Mouse (Mus musculus): ENCODE results near the gene Fbxo9.
"Not testable (repeated sequence)": the region's sequence is repeated elsewhere in the genome, so short reads cannot be mapped to it uniquely, and the experiment has no call there.

Gene Fbxo9

GRCm38 (mm10) chr9:78108796-78109239 lies at the start of gene Fbxo9, which contains the start of gene Ick:
Fbxo9 (minus strand) TSS chr9:78109065.
Ick (plus strand) TSS chr9:78109192.
- peak; percentile 82 to 88 for DNase-seq (ENCODE audit: low spot score in 2 of 2)

DNA sequence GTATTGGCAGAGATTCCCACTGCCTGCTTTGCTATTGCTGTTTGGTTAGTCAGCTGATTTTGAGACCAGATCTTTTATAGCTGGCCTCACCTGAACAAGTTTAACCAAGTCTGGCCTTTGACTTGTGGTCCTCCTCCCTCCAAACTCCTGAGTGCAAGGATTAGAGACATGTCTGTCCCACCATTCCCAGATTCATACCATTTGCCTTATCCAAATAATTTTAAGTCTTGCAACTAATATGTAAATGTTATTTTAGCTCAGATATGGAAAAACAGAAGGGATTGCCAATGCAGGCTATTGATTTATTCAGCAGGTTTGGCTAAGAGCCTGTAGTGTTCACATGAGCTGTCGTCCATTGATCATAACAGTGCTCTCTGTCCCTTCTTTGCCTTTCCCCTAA lies 48.4 kb upstream of the Fbxo9 start:
- no peak for DNase-seq (ENCODE audit: low spot score in 2 of 2)

DNA sequence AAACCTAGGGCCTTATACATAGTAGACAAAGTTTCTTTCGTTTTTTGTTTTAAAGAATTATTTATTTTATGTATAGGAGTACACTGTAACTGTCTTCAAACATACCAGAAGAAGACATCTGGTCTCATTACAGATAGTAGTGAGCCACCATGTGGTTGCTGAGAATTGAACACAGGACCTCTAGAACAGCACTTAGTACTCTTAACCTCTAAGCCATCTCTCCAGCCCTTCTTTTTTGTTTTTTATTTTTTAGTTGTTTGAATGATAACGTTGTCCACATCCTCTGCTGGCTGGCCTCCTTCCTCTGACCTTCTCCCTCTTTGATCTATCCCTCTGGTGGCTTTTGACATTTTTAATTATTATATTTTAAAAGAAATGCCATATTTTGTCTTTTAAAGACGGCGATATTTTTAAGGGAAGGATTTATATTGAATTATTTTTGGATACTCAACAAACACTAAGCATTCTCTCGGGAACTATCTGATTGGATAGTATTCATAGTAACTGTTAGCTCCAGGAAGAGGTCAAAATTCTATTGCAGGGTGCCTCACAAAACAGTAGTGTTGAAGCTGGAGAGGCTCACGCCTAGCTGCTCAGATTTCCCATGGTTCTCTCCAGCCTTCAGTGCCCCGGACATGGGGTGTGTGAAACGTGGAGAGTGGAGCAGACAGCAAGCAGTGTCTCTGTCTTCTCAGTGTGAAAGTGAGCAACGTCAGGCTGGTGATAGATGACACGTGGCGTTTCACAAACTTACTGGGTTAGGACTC lies 45.5 kb upstream of the Fbxo9 start:
- no peak for DNase-seq (ENCODE audit: low spot score in 2 of 2)

DNA sequence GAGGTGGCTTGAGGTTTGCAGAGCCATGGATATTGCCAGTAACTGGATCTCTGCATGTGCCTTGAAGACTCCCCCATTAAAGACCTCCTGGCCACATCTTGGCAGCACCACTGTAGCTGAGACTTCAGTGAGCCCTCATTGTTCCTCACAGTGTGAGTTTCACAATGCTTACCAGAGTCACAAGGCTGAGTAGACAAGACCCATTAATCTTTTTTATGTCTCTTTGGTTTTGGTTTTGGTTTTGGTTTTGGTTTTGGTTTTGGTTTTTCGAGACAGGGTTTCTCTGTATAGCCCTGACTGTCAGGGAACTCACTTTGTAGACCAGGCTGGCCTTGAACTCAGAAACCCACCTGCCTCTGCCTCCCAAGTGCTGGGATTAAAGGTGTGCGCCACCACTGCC lies 40.9 kb upstream of the Fbxo9 start:
- DNase-seq (ENCODE audit: low spot score in 2 of 2), result not testable (repeated sequence)

- no peak for DNase-seq (ENCODE audit: low spot score in 2 of 2)
These were observed 39.3 kb upstream of the Fbxo9 start for GRCm38 (mm10) chr9:78148149-78148548.

- no peak for DNase-seq (ENCODE audit: low spot score in 2 of 2)
These were observed 37.8 kb upstream of the Fbxo9 start for GRCm38 (mm10) chr9:78146627-78147026.

DNA sequence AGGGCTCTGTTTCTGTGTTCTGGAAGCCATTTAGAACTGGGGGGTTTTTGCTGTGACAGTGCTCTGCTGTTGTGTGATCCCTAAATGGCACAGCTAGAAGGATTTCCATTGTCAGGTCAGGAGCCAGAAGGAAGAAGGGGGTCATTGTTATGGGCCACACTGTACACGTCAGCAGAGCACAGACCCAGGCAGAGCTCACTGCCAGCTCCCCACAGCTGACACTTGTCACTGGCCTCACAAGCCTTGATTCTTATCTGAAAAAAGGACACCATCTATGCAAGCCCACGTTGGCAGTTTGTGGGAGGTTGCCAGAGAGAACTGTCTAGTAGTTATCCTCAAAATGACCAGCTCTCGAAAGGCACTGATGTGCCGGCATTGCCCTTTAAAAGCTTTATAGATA lies 37.2 kb upstream of the Fbxo9 start:
- no peak for DNase-seq (ENCODE audit: low spot score in 2 of 2)

- DNase-seq (ENCODE audit: low spot score in 2 of 2), result no peak
These were observed 30.6 kb upstream of the Fbxo9 start for GRCm38 (mm10) chr9:78139463-78139862.

GRCm38 (mm10) chr9:78138044-78138676 lies 29.3 kb upstream of the Fbxo9 start:
- DNase-seq (ENCODE audit: low spot score in 2 of 2), result peak in 1 of 2 experiments; percentile 51

GRCm38 (mm10) chr9:78135658-78136057 lies 26.8 kb upstream of the Fbxo9 start:
- DNase-seq (ENCODE audit: low spot score in 2 of 2), result no peak

DNA sequence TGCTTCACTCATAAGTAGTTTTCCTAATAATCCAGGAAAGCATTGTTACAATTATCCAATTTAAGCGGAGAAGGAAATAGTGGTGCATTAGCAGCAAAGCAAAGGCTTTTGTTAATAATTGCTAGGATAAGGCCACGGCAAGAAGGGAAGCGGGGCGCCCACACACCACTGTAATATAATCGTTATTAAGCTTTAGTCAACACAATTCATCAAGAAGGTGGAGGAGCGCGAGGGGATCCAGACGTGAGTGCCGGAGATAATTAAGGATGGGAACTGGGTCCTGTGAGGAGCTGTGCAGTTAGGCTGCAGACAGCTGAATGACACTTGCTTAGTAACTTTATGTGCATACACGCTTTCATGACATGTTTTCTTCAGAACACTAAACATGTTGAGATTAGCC lies 17.8 kb upstream of the Fbxo9 start:
- no peak for DNase-seq (ENCODE audit: low spot score in 2 of 2)

- DNase-seq (ENCODE audit: low spot score in 2 of 2), result no peak
These were observed 17.1 kb upstream of the Fbxo9 start for GRCm38 (mm10) chr9:78126007-78126406.

DNA sequence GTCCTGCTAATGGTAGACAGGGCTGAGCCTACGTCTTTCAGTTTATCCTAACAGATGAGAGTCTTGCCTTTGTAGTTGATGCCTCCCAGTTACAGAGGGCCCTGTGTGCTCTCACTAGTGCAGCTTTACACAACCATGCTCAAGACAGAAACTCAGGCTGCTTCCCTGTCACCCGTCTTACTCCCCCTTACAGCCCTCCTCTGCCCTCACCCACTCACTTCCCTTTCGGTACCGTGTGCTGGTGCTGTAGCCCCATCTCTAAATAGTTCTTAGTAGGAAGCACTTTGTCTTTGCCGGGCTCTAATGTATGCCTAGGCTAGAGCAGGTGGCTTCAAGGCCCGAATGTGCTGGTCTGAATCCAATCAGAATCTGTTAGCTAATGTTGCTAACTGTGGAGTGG lies 15.4 kb upstream of the Fbxo9 start:
- DNase-seq (ENCODE audit: low spot score in 2 of 2), result no peak

DNA sequence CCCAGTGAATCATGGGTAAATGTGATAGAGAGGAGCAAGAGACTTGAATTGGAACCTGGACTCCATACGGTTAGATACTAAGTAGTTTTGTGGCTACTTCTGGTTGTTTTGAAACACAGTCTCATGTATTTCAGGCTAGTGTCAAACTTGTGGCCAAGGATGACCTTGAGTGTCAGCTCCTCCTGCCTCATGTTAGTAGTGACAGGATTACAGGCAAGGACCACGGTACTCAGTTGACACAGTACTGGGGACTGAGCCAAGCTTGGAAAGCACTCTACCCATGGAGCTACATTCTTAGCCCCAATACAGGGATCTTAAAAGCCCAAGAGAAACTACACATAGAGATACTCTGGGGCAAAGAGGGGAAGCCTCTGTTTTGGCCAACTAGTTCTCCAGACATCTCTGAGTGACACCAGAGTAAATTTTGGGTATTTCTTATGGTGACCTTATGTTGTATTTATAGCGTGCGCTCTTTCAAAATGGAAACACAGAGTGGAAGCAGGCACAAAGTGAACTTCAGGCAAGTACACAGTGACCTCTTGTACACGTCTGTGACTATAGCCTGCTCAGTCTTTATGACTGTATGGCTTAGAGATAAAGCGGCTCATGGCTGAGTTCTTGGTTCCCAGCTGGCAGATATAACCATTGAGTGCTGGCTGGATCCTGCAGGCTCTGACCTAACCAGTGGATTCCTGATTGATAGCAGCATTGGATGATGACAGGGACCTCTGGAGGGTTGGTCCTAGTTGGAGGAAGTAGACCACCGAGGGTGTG lies 14.3 kb upstream of the Fbxo9 start:
- DNase-seq (ENCODE audit: low spot score in 2 of 2), result no peak

GRCm38 (mm10) chr9:78121985-78122384 lies 13.1 kb upstream of the Fbxo9 start:
- DNase-seq (ENCODE audit: low spot score in 2 of 2), result no peak

GRCm38 (mm10) chr9:78121358-78121757 lies 12.5 kb upstream of the Fbxo9 start:
- no peak for DNase-seq (ENCODE audit: low spot score in 2 of 2)

DNA sequence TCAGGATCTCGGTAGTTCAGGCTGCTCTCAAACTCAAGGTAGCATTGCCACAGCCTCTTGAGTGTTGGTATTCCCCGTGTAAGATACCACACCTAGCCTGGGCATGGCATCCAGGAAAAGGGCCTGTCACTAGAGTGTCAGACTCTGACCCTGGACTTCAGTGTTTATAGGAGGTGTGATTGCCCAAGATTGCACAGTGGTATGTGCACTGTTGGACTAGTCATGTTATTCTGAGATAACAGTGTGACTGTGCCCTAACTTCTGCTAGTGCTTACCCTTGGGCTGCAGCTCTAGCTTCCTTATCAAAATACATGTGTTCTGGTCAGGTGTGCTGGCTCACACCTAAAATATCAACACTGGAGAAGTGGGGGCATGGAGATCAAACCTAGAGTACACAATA lies 8.8 kb upstream of the Fbxo9 start:
- no peak for DNase-seq (ENCODE audit: low spot score in 2 of 2)

GRCm38 (mm10) chr9:78115746-78116145 lies 6.9 kb upstream of the Fbxo9 start:
- no peak for DNase-seq (ENCODE audit: low spot score in 2 of 2)

DNA sequence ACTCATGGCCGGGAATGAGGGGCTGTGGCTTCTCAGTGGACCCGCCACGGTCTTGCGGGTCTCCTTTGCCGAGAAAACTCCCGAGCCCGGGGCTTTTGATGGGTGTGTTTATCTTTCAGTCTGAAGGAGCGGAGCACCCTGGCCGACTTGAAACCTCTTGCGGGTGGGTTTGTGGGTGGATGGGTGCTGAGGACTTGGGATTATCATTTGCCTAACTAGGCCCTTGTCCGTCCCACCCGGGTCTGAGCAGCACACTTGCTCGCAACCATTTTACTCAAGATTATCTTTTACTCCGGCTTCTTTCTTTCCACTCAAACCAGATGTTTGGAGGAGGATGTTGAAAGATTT lies 4.6 kb upstream of the Fbxo9 start:
- DNase-seq (ENCODE audit: low spot score in 2 of 2), result no peak

- DNase-seq (ENCODE audit: low spot score in 2 of 2), result peak; percentile 88 to 91
These were observed 4.1 kb upstream of the Fbxo9 start for GRCm38 (mm10) chr9:78112770-78113537.

DNA sequence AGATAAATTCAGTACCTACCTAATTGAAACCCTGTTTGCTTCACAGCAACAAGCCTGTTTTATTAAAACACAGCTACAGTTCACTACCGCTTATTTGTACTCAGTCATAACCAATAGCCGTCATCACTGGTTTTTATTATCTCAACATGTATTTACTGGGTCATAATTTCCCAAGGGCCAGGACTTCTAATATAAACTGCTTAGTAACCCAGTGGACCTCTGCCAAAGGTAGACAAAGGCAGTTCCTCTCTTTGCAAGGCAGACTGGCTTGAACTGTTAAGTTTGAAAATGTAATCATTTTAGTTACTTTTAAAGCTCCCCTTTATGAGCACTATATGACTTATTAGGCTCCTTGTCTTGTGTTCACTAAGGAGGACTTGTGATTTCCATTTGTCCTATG lies 2.6 kb upstream of the Fbxo9 start:
- no peak for DNase-seq (ENCODE audit: low spot score in 2 of 2)

GRCm38 (mm10) chr9:78109656-78110055 lies 791 bp upstream of the Fbxo9 start:
- no peak for DNase-seq (ENCODE audit: low spot score in 2 of 2)
